Comparison of ENCODE assay signal across 10 mouse cellular contexts in the genomic region with DNA sequence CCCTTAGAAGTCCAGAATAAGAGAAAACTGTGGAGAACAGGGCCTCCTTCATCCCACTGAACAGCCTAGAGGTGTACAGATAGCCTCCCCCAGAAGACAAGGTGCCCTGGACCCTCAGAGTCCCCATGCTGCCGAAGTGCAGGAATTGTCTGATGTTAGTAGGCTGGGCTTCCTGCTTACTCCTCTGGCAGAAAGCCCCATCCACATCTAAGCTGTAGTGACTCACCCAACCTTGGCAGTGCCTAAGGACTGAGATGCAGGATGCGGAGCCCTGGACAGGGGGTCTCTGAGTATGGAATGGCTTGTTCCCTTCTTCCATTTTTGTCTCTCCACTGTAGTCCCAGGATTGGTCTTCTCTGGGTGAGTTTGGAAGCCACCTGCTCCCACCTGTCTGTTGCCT.
DNase-seq lines count a peak whose midpoint lies in the region; ATAC-seq and TF ChIP-seq lines count a peak whose summit lies in the region.
"Had no signal": no experiment of that assay in that cellular context is flagged by ENCODE, and none has a peak within 500 bp of the region (broad histone marks: within the 10 kb centered on the region; RNA-seq: fewer than 3 reads in every experiment).

No protein-coding gene starts in this region.

- no peaks in the 10 kb centered on the region for H3K36me3 ChIP-seq in liver, embryonic 11.5 days (ENCODE audit: control insufficient read depth, insufficient read depth, low read length)
- H3K36me3 ChIP-seq in liver, postnatal 0 days (replicated peaks; ENCODE audit: insufficient read depth, low read length), result peaks cover 65% of the 10 kb centered on the region
- H3K36me3 ChIP-seq: embryonic facial prominence, embryonic 15.5 days; forebrain, embryonic 10.5 days had no signal

- no peak for DNase-seq in liver, embryonic 11.5 days (ENCODE audit: low spot score)
- no peak for DNase-seq in liver
- peak; percentile 31 for DNase-seq in Muller cell, postnatal 12 days (ENCODE audit: inconsistent ontology term)
- DNase-seq in liver, postnatal 0 days, result no peak
- DNase-seq in left cerebral cortex, postnatal 25 days (ENCODE audit: low spot score in 2 of 2), result no peak
- no peak for DNase-seq in layer of hippocampus, adult 18-20 months (ENCODE audit: low spot score in 2 of 2)

- H3K9ac ChIP-seq in liver, embryonic 11.5 days (ENCODE audit: low read depth, low read length), result no peak overlapping the region
- no peak overlapping the region for H3K9ac ChIP-seq in liver, postnatal 0 days (replicated peaks)
- H3K9ac ChIP-seq: embryonic facial prominence, embryonic 15.5 days had no signal

- no peaks in the 10 kb centered on the region for H3K9me3 ChIP-seq in liver, embryonic 11.5 days (ENCODE audit: control insufficient read depth, low read length)
- H3K9me3 ChIP-seq in liver, postnatal 0 days (ENCODE audit: low read length), result no peaks in the 10 kb centered on the region
- H3K9me3 ChIP-seq: embryonic facial prominence, embryonic 15.5 days; forebrain, embryonic 10.5 days had no signal

- no peak for TF ChIP-seq POLR2A in bone marrow, adult 2 months (IDR thresholded peaks at IDR 0.05; ENCODE audit: borderline replicate concordance, control insufficient read depth, low read depth, low read length)

- TF ChIP-seq EP300 in liver, postnatal 0 days (IDR thresholded peaks at IDR 0.05; ENCODE audit: low read depth), result no peak

- H3K27ac ChIP-seq in liver, embryonic 11.5 days (ENCODE audit: low read depth, low read length), result peak overlapping the region; percentile 57
- H3K27ac ChIP-seq in bone marrow, adult 2 months (ENCODE audit: control insufficient read depth, insufficient read depth, low read depth, low read length, poor library complexity), result no peak overlapping the region
- peak overlapping the region; percentile 30; the same call in 1 of the 2 replicates for H3K27ac ChIP-seq in liver, postnatal 0 days (ENCODE audit: low read depth)
- H3K27ac ChIP-seq: embryonic facial prominence, embryonic 15.5 days; forebrain, embryonic 10.5 days; stomach, postnatal 0 days had no signal

- WGBS in liver, embryonic 11.5 days, result 89% methylated on average over 2 of the region's 2 CpGs
- WGBS in bone marrow, adult 2 months, result 84% methylated on average over 2 of the region's 2 CpGs
- WGBS in liver, postnatal 0 days (ENCODE audit: insufficient replicate concordance), result 80% methylated on average over 2 of the region's 2 CpGs

- H3K4me2 ChIP-seq in liver, embryonic 11.5 days, result no peak overlapping the region
- H3K4me2 ChIP-seq in liver, postnatal 0 days (ENCODE audit: low read depth, low read length), result peak overlapping the region; percentile 30; the same call in 1 of the 2 replicates
- H3K4me2 ChIP-seq: embryonic facial prominence, embryonic 15.5 days had no signal

- 0 out of 2 replicates have a peak, but pooled peaks have one; percentile 1 for TF ChIP-seq CTCF in bone marrow, adult 2 months (IDR thresholded peaks at IDR 0.05; ENCODE audit: control insufficient read depth, insufficient read depth, low read length)
- TF ChIP-seq CTCF in liver, postnatal 0 days (IDR thresholded peaks at IDR 0.05; ENCODE audit: low read depth), result no peak

- peaks cover 24% of the 10 kb centered on the region for H3K4me1 ChIP-seq in liver, embryonic 11.5 days (replicated peaks; ENCODE audit: control insufficient read depth, insufficient read depth, low read length)
- H3K4me1 ChIP-seq in bone marrow, adult 2 months (ENCODE audit: control insufficient read depth, insufficient read depth, low read length), result peaks cover 7% of the 10 kb centered on the region
- peaks cover 23% of the 10 kb centered on the region for H3K4me1 ChIP-seq in liver, postnatal 0 days (ENCODE audit: insufficient read depth)
- H3K4me1 ChIP-seq: forebrain, embryonic 10.5 days had no signal

- no peak overlapping the region for H3K4me3 ChIP-seq in liver, embryonic 11.5 days (ENCODE audit: low read depth, low read length)
- no peak overlapping the region for H3K4me3 ChIP-seq in bone marrow, adult 2 months (replicated peaks; ENCODE audit: control insufficient read depth, low read depth, low read length)
- H3K4me3 ChIP-seq in liver, postnatal 0 days (ENCODE audit: low read depth, low read length), result no peak overlapping the region
- H3K4me3 ChIP-seq: embryonic facial prominence, embryonic 15.5 days; forebrain, embryonic 10.5 days had no signal

- ATAC-seq in liver, embryonic 11.5 days (replicated peaks; ENCODE audit: low FRiP score), result 0 out of 2 replicates have a peak, but pooled peaks have one; percentile 20
- ATAC-seq in liver, postnatal 0 days, result 0 out of 2 replicates have a peak, but pooled peaks have one; percentile 14

- H3K27me3 ChIP-seq in liver, embryonic 11.5 days (replicated peaks; ENCODE audit: control insufficient read depth, insufficient read depth, low read length), result no peaks in the 10 kb centered on the region
- no peaks in the 10 kb centered on the region for H3K27me3 ChIP-seq in liver, postnatal 0 days (ENCODE audit: insufficient read depth, low read length)
- H3K27me3 ChIP-seq: embryonic facial prominence, embryonic 15.5 days had no signal

- intact Hi-C loops in left cerebral cortex, postnatal 25 days (cut with DNase I), result loop anchor here (1.0 to 2.0 kb wide), 3 partner anchors 54 to 308 kb away; partner anchors contain the start of gene Atxn7l1
